ENCODE assay signal across 8 mouse cellular contexts in the genomic region with DNA sequence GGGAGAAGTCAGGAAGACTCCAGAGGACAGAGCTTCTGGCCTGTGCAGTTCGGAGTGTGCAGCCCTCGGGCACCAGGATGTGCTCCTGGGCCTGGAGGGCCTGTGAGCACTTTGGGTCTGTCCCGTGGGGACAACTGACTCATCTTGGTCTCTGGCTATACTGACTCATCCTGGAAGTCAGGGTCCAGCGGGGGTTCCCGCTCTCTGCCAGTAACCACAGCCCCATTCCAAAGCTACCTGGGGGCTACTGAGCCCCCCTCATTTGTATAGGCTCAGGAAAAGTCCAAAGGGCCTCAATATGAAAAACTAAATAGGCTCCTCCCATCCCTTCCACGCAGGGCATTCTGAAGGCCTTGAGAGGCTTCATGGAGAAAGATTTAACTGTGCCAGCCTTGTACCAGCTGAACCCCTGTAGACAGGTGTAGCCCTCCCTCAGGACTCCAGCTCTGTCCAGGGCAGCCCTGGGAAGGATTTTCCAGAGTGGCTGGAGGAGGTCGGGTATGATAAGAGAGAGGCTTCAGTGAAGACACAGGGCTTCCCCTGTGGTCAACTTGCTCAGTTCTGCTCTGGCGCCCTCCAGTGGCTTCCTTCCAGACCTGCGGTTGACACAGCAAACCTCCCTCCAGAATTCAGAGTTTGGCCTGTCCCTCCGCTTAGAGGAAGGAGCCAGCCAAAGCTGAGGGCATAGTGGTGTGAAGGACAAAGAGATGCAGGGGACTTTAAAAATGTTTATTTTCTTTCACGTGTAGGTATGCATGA. TPM values are rescaled to one million over a fixed set of nuclear protein-coding genes. Genes with fewer than 3 reads are reported as not detected.
A peak's percentile ranks its signal among the peaks of the same experiment; 100 is the strongest.
DNase-seq lines count a peak whose midpoint lies in the region; ATAC-seq lines count a peak whose summit lies in the region.

No protein-coding gene starts in this region.

- peak overlapping the region; percentile 64 for H3K27ac ChIP-seq in embryonic facial prominence, embryonic 13.5 days
- H3K27ac ChIP-seq in heart, embryonic 16.5 days (ENCODE audit: low read length) = no peak overlapping the region
- no peak overlapping the region for H3K27ac ChIP-seq in lung, embryonic 16.5 days (ENCODE audit: low read length)

- peak overlapping the region; percentile 21; the same call in 1 of the 2 replicates for H3K9ac ChIP-seq in embryonic facial prominence, embryonic 13.5 days
- no peak overlapping the region for H3K9ac ChIP-seq in heart, embryonic 16.5 days (ENCODE audit: low read length)
- H3K9ac ChIP-seq in lung, embryonic 16.5 days (ENCODE audit: low read length) = 0 out of 2 replicates have a peak overlapping the region, but pooled peaks have one; percentile 24

- peak; percentile 90 to 92 for DNase-seq in adrenal gland, postnatal 36 days
- DNase-seq in layer of hippocampus, adult 18-20 months (ENCODE audit: low spot score in 2 of 2) = peak; percentile 46 to 85
- DNase-seq in retina, embryonic 14.5 days (ENCODE audit: low spot score) = peak; percentile 84
- peak; percentile 82 for DNase-seq in thymus, postnatal 25 days

- no peaks in the 10 kb centered on the region for H3K9me3 ChIP-seq in embryonic facial prominence, embryonic 13.5 days
- H3K9me3 ChIP-seq in heart, embryonic 16.5 days (replicated peaks; ENCODE audit: control insufficient read depth, low read length) = no peaks in the 10 kb centered on the region
- no peaks in the 10 kb centered on the region for H3K9me3 ChIP-seq in lung, embryonic 16.5 days (ENCODE audit: control insufficient read depth, low read length)

- H3K4me2 ChIP-seq in embryonic facial prominence, embryonic 13.5 days = no peak overlapping the region
- no peak overlapping the region for H3K4me2 ChIP-seq in heart, embryonic 16.5 days (ENCODE audit: low read depth, low read length)
- no peak overlapping the region for H3K4me2 ChIP-seq in lung, embryonic 16.5 days (ENCODE audit: low read depth, low read length)

- 37% methylated on average over 11 of the region's 11 CpGs for WGBS in embryonic facial prominence, embryonic 13.5 days
- 35% methylated on average over 11 of the region's 11 CpGs for WGBS in heart, embryonic 16.5 days
- 37% methylated on average over 11 of the region's 11 CpGs for WGBS in lung, embryonic 16.5 days

- peaks cover 30% of the 10 kb centered on the region for H3K4me1 ChIP-seq in embryonic facial prominence, embryonic 13.5 days
- H3K4me1 ChIP-seq in heart, embryonic 16.5 days (ENCODE audit: control insufficient read depth, insufficient read depth, low read length) = peaks cover 4% of the 10 kb centered on the region
- H3K4me1 ChIP-seq in lung, embryonic 16.5 days (replicated peaks; ENCODE audit: control insufficient read depth, insufficient read depth, low read length) = no peaks in the 10 kb centered on the region; the same call in 1 of the 2 replicates

- H3K36me3 ChIP-seq in embryonic facial prominence, embryonic 13.5 days = no peaks in the 10 kb centered on the region
- no peaks in the 10 kb centered on the region for H3K36me3 ChIP-seq in heart, embryonic 16.5 days (ENCODE audit: control insufficient read depth, insufficient read depth)
- no peaks in the 10 kb centered on the region for H3K36me3 ChIP-seq in lung, embryonic 16.5 days (ENCODE audit: control insufficient read depth, insufficient read depth, low read length)

- H3K4me3 ChIP-seq in embryonic facial prominence, embryonic 13.5 days = no peak overlapping the region
- H3K4me3 ChIP-seq in heart, embryonic 16.5 days (ENCODE audit: low read length) = no peak overlapping the region
- H3K4me3 ChIP-seq in lung, embryonic 16.5 days (ENCODE audit: low read length) = no peak overlapping the region

- ATAC-seq in CD4-positive, CD25-positive, alpha-beta regulatory T cell, adult 4 months = peak; percentile 62
- ATAC-seq in embryonic facial prominence, embryonic 13.5 days (ENCODE audit: insufficient number of reproducible peaks, insufficient read depth, low FRiP score, low TSS enrichment, low read depth) = peak; percentile 72; the same call in 1 of the 2 replicates
- peak; percentile 55; the same call in 1 of the 2 replicates for ATAC-seq in heart, embryonic 16.5 days (replicated peaks; ENCODE audit: extremely low read depth, insufficient read depth, low FRiP score)
- peak; percentile 68 for ATAC-seq in lung, embryonic 16.5 days (ENCODE audit: low read depth)

- no peaks in the 10 kb centered on the region for H3K27me3 ChIP-seq in embryonic facial prominence, embryonic 13.5 days
- no peaks in the 10 kb centered on the region for H3K27me3 ChIP-seq in heart, embryonic 16.5 days (ENCODE audit: control insufficient read depth, insufficient read depth, low read length)
- no peaks in the 10 kb centered on the region for H3K27me3 ChIP-seq in lung, embryonic 16.5 days (ENCODE audit: control insufficient read depth, insufficient read depth, low read depth, low read length)

RNA-seq across cellular contexts. Expression of gene Lgals3bp, which starts 22.5 kb away (rescaled TPM):
- 100 to 1,000 TPM in 1 of 2 experiments, 10 to 100 TPM in 1; 93.7 to 163 TPM for polyA plus RNA-seq in CD4-positive, CD25-positive, alpha-beta regulatory T cell, adult 4 months (2017; shearing (Covaris generic))
- total RNA-seq in adrenal gland, postnatal 36 days (2021) = 100 to 1,000 TPM; 122 to 138 TPM
- polyA plus RNA-seq in embryonic facial prominence, embryonic 13.5 days (2015; fragmentation: Nextera tagmentation; extraction: Ambion mirVana) = 5.6 and 6.8 TPM in 2 replicates
- 16.8 and 27.5 TPM in 2 replicates for polyA plus RNA-seq in heart, embryonic 16.5 days (2015; fragmentation: Nextera tagmentation; extraction: Ambion mirVana)
- 10 to 100 TPM; 18.3 to 18.8 TPM for total RNA-seq in layer of hippocampus, adult 18-20 months (2021)
- 7.3 and 10.4 TPM in 2 replicates for polyA plus RNA-seq in lung, embryonic 16.5 days (2015; fragmentation: Nextera tagmentation; extraction: Ambion mirVana)

RNA-seq across cellular contexts. Expression of gene Timp2, which starts 23.9 kb away (rescaled TPM):
- polyA plus RNA-seq in CD4-positive, CD25-positive, alpha-beta regulatory T cell, adult 4 months (2017; shearing (Covaris generic)) = 10 to 100 TPM in 1 of 2 experiments, 1 to 10 TPM in 1; 9.5 to 10.5 TPM
- total RNA-seq in adrenal gland, postnatal 36 days (2021) = 100 to 1,000 TPM in 1 of 2 experiments, 10 to 100 TPM in 1; 84.0 to 156 TPM
- polyA plus RNA-seq in embryonic facial prominence, embryonic 13.5 days (2015; fragmentation: Nextera tagmentation; extraction: Ambion mirVana) = 117 and 132 TPM in 2 replicates
- 70.6 and 74.5 TPM in 2 replicates for polyA plus RNA-seq in heart, embryonic 16.5 days (2015; fragmentation: Nextera tagmentation; extraction: Ambion mirVana)
- total RNA-seq in layer of hippocampus, adult 18-20 months (2021) = 100 to 1,000 TPM; 201 to 256 TPM
- 69.8 and 74.1 TPM in 2 replicates for polyA plus RNA-seq in lung, embryonic 16.5 days (2015; fragmentation: Nextera tagmentation; extraction: Ambion mirVana)

RNA-seq across cellular contexts. Expression of gene Cep295nl, which starts 37.1 kb away (rescaled TPM):
- under 1 TPM; 0.32 to 0.52 TPM for polyA plus RNA-seq in CD4-positive, CD25-positive, alpha-beta regulatory T cell, adult 4 months (2017; shearing (Covaris generic))
- 1 to 10 TPM in 1 of 2 experiments, under 1 TPM in 1; 0.46 to 1.1 TPM for total RNA-seq in adrenal gland, postnatal 36 days (2021)
- 0.58 and 0.74 TPM in 2 replicates for polyA plus RNA-seq in embryonic facial prominence, embryonic 13.5 days (2015; fragmentation: Nextera tagmentation; extraction: Ambion mirVana)
- polyA plus RNA-seq in heart, embryonic 16.5 days (2015; fragmentation: Nextera tagmentation; extraction: Ambion mirVana) = 0.28 and 0.36 TPM in 2 replicates
- 1 to 10 TPM in 1 of 2 experiments, under 1 TPM in 1; 0.61 to 1.2 TPM for total RNA-seq in layer of hippocampus, adult 18-20 months (2021)
- polyA plus RNA-seq in lung, embryonic 16.5 days (2015; fragmentation: Nextera tagmentation; extraction: Ambion mirVana) = 0.39 and 0.59 TPM in 2 replicates

RNA-seq across cellular contexts. Expression of gene Cant1, which starts 39.5 kb away (rescaled TPM):
- 10 to 100 TPM; 12.9 to 13.6 TPM for polyA plus RNA-seq in CD4-positive, CD25-positive, alpha-beta regulatory T cell, adult 4 months (2017; shearing (Covaris generic))
- 10 to 100 TPM; 34.9 to 38.0 TPM for total RNA-seq in adrenal gland, postnatal 36 days (2021)
- 28.9 and 30.7 TPM in 2 replicates for polyA plus RNA-seq in embryonic facial prominence, embryonic 13.5 days (2015; fragmentation: Nextera tagmentation; extraction: Ambion mirVana)
- 19.0 and 20.2 TPM in 2 replicates for polyA plus RNA-seq in heart, embryonic 16.5 days (2015; fragmentation: Nextera tagmentation; extraction: Ambion mirVana)
- 10 to 100 TPM; 41.4 to 44.8 TPM for total RNA-seq in layer of hippocampus, adult 18-20 months (2021)
- 26.5 and 28.9 TPM in 2 replicates for polyA plus RNA-seq in lung, embryonic 16.5 days (2015; fragmentation: Nextera tagmentation; extraction: Ambion mirVana)

RNA-seq across cellular contexts. Expression of gene C1qtnf1, which starts 48.6 kb away (rescaled TPM):
- not detected for polyA plus RNA-seq in CD4-positive, CD25-positive, alpha-beta regulatory T cell, adult 4 months (2017; shearing (Covaris generic))
- total RNA-seq in adrenal gland, postnatal 36 days (2021) = 10 to 100 TPM; 21.6 to 22.7 TPM
- 14.7 and 16.5 TPM in 2 replicates for polyA plus RNA-seq in embryonic facial prominence, embryonic 13.5 days (2015; fragmentation: Nextera tagmentation; extraction: Ambion mirVana)
- polyA plus RNA-seq in heart, embryonic 16.5 days (2015; fragmentation: Nextera tagmentation; extraction: Ambion mirVana) = 8.9 and 9.3 TPM in 2 replicates
- total RNA-seq in layer of hippocampus, adult 18-20 months (2021) = 1 to 10 TPM; 2.0 to 2.9 TPM
- 8.0 and 8.2 TPM in 2 replicates for polyA plus RNA-seq in lung, embryonic 16.5 days (2015; fragmentation: Nextera tagmentation; extraction: Ambion mirVana)
